Mouse (Mus musculus) midbrain, embryonic 11.5 days (tissue): Measurements from ENCODE around the gene Slc22a14. TPM values are rescaled to one million over a fixed set of nuclear protein-coding genes. Genes with fewer than 3 reads are reported as not detected.
"Not testable (repeated sequence)": the region's sequence is repeated elsewhere in the genome, so short reads cannot be mapped to it uniquely, and the experiment has no call there.

ENCODE experiments used
- ATAC-seq: fragments of 200-750 bp; cut with Nextera tagmentation; 2 replicates; pipeline ENCODE4 v1.8.0; 2017; ENCODE audit warnings: moderate TSS enrichment, moderate library complexity; ENCODE audit not compliant: low FRiP score
- DNase-seq: peaks from one replicate; pipeline ENCODE4 v3.0.0; 2015; ENCODE audit warnings: low spot score; ENCODE audit errors: missing footprints
- H3K27ac ChIP-seq: fragments of 300-500 bp; sonication (generic); 2 replicates; pipeline ENCODE4 v1.5.1; 2014; ENCODE audit warnings: low read depth, low read length
- H3K27me3 ChIP-seq: fragments of 300-500 bp; sonication (generic); 2 replicates; pipeline ENCODE4 v1.6.1; 2014; ENCODE audit warnings: mild to moderate bottlenecking, low read length, moderate library complexity, mixed read lengths; ENCODE audit not compliant: control insufficient read depth, insufficient read depth
- H3K36me3 ChIP-seq: fragments of 300-500 bp; sonication (generic); 2 replicates; pipeline ENCODE4 v1.6.1; 2014; ENCODE audit warnings: mild to moderate bottlenecking, low read length, moderate library complexity, mixed read lengths; ENCODE audit not compliant: control insufficient read depth, insufficient read depth
- H3K4me1 ChIP-seq: fragments of 300-500 bp; sonication (generic); 2 replicates; pipeline ENCODE4 v1.6.1; 2014; ENCODE audit warnings: low read length; ENCODE audit not compliant: control insufficient read depth, insufficient read depth
- H3K4me2 ChIP-seq: fragments of 300-500 bp; sonication (generic); 2 replicates; pipeline ENCODE4 v1.6.1; 2014; ENCODE audit warnings: mild to moderate bottlenecking, moderate library complexity
- H3K4me3 ChIP-seq: fragments of 300-500 bp; sonication (generic); 2 replicates; pipeline ENCODE4 v1.5.1; 2014; ENCODE audit warnings: low read depth, low read length
- H3K9ac ChIP-seq: fragments of 300-500 bp; sonication (generic); 2 replicates; pipeline ENCODE4 v1.6.1; 2014; ENCODE audit warnings: low read length
- H3K9me3 ChIP-seq: fragments of 300-500 bp; sonication (generic); 2 replicates; pipeline ENCODE4 v1.6.1; 2016; ENCODE audit warnings: low read length; ENCODE audit not compliant: control insufficient read depth
- WGBS: fragments of 180-500 bp; shearing (Covaris S2); extraction: QIAGEN DNeasy Blood & Tissue Kit; methylation state at CpG from one replicate; pipeline ENCODE4 v1.1.7; 2014; 5-methylcytosine and 5-hydroxymethylcytosine counted together
- polyA plus RNA-seq: library from polyadenylated mRNA; unstranded; fragments of >200 nt; fragmentation: Nextera tagmentation; extraction: Ambion mirVana; gene quantifications from 2 replicates; pipeline ENCODE4 v1.2.1, GENCODE M21; 2014

Gene Slc22a14
- polyA plus RNA-seq, 1 experiment from 2014 or later = not detected

GRCm38 (mm10) chr9:119290791-119291190 lies 74.6 kb downstream of the Slc22a14 start:
- no peak for ATAC-seq
- H3K4me3 ChIP-seq = no peak overlapping the region
- H3K9ac ChIP-seq = no peak overlapping the region
- WGBS = 84% methylated on average over 3 of the region's 3 CpGs
- no peaks in the 10 kb centered on the region for H3K9me3 ChIP-seq
- no peaks in the 10 kb centered on the region for H3K27me3 ChIP-seq
- H3K36me3 ChIP-seq = 0 out of 2 replicates have a peak, but pooled peaks cover 3% of the 10 kb centered on the region
- no peak overlapping the region for H3K27ac ChIP-seq
- H3K4me2 ChIP-seq = no peak overlapping the region
- no peaks in the 10 kb centered on the region for H3K4me1 ChIP-seq
- no peak for DNase-seq

GRCm38 (mm10) chr9:119280894-119281682 lies 84.3 kb downstream of the Slc22a14 start:
- Histone ChIP-seq H3K4me3 (no peak overlapping the region), H3K4me2 (no peak overlapping the region), H3K9ac (no peak overlapping the region), H3K27ac (no peak overlapping the region), H3K27me3 (no peaks in the 10 kb centered on the region), H3K4me1 (no peaks in the 10 kb centered on the region), H3K9me3 (no peaks in the 10 kb centered on the region), H3K36me3 (no peaks in the 10 kb centered on the region)
- ATAC-seq (no peak), DNase-seq (no peak)
- WGBS = 93% methylated on average over 5 of the region's 5 CpGs

- no peak overlapping the region for H3K4me3 ChIP-seq
- no peaks in the 10 kb centered on the region for H3K36me3 ChIP-seq
- no peaks in the 10 kb centered on the region for H3K27me3 ChIP-seq
- DNase-seq (no peak), ATAC-seq (no peak)
- WGBS = 94% methylated on average over 5 of the region's 5 CpGs
- no peaks in the 10 kb centered on the region for H3K9me3 ChIP-seq
- H3K4me2 ChIP-seq = no peak overlapping the region
- no peak overlapping the region for H3K9ac ChIP-seq
- no peak overlapping the region for H3K27ac ChIP-seq
- no peaks in the 10 kb centered on the region for H3K4me1 ChIP-seq
These were observed 87.3 kb downstream of the Slc22a14 start for GRCm38 (mm10) chr9:119278031-119278430.

- H3K4me1 ChIP-seq = no peaks in the 10 kb centered on the region
- ATAC-seq = no peak
- no peak overlapping the region for H3K9ac ChIP-seq
- DNase-seq = no peak
- 91% methylated on average over 7 of the region's 7 CpGs for WGBS
- H3K4me3 ChIP-seq = no peak overlapping the region
- no peak overlapping the region for H3K27ac ChIP-seq
- no peak overlapping the region for H3K4me2 ChIP-seq
- no peaks in the 10 kb centered on the region for H3K27me3 ChIP-seq
- no peaks in the 10 kb centered on the region for H3K36me3 ChIP-seq
- no peaks in the 10 kb centered on the region for H3K9me3 ChIP-seq
These were observed 89.0 kb downstream of the Slc22a14 start for GRCm38 (mm10) chr9:119276321-119276720.

- not testable (repeated sequence) for H3K4me2 ChIP-seq, DNase-seq, ATAC-seq, H3K36me3 ChIP-seq, H3K4me1 ChIP-seq, H3K27ac ChIP-seq, H3K9me3 ChIP-seq, H3K9ac ChIP-seq, H3K4me3 ChIP-seq, H3K27me3 ChIP-seq
- 96% methylated on average over 5 of the region's 5 CpGs for WGBS
These were observed 90.5 kb downstream of the Slc22a14 start for GRCm38 (mm10) chr9:119274814-119275213.

GRCm38 (mm10) chr9:119271496-119271895 lies 93.9 kb downstream of the Slc22a14 start:
- Histone ChIP-seq H3K4me1 (no peaks in the 10 kb centered on the region), H3K9ac (no peak overlapping the region), H3K4me2 (no peak overlapping the region), H3K4me3 (no peak overlapping the region), H3K36me3 (peaks cover 2% of the 10 kb centered on the region), H3K27me3 (no peaks in the 10 kb centered on the region), H3K27ac (no peak overlapping the region), H3K9me3 (no peaks in the 10 kb centered on the region)
- ATAC-seq = no peak
- no peak for DNase-seq
- 83% methylated on average over 4 of the region's 4 CpGs for WGBS

- no peak for ATAC-seq
- H3K36me3 ChIP-seq = peaks cover 2% of the 10 kb centered on the region
- 96% methylated on average over 11 of the region's 11 CpGs for WGBS
These were observed 96.7 kb downstream of the Slc22a14 start for GRCm38 (mm10) chr9:119268588-119269145.

GRCm38 (mm10) chr9:119268120-119268519 lies 97.2 kb downstream of the Slc22a14 start:
- H3K27ac ChIP-seq = no peak overlapping the region
- H3K27me3 ChIP-seq = no peaks in the 10 kb centered on the region
- H3K4me1 ChIP-seq = no peaks in the 10 kb centered on the region
- H3K4me3 ChIP-seq = no peak overlapping the region
- WGBS = 93% methylated on average over 6 of the region's 6 CpGs
- H3K4me2 ChIP-seq = no peak overlapping the region
- no peak overlapping the region for H3K9ac ChIP-seq
- DNase-seq (no peak), ATAC-seq (no peak)
- H3K9me3 ChIP-seq = no peaks in the 10 kb centered on the region
- peaks cover 2% of the 10 kb centered on the region for H3K36me3 ChIP-seq

More at GRCm38 (mm10) chr9:119268588-119269145, 96.7 kb downstream of the Slc22a14 start:
- no peaks in the 10 kb centered on the region for H3K4me1 ChIP-seq
- no peak overlapping the region for H3K9ac ChIP-seq
- DNase-seq = no peak
- H3K4me2 ChIP-seq = no peak overlapping the region
- no peak overlapping the region for H3K27ac ChIP-seq
- no peaks in the 10 kb centered on the region for H3K9me3 ChIP-seq
- no peaks in the 10 kb centered on the region for H3K27me3 ChIP-seq
- no peak overlapping the region for H3K4me3 ChIP-seq

- not testable (repeated sequence) for H3K36me3 ChIP-seq, H3K4me2 ChIP-seq, ATAC-seq, H3K9me3 ChIP-seq, H3K27ac ChIP-seq, DNase-seq, H3K4me3 ChIP-seq, H3K4me1 ChIP-seq, H3K9ac ChIP-seq, H3K27me3 ChIP-seq
- WGBS = 90% methylated on average over 5 of the region's 5 CpGs
These were observed 99.3 kb downstream of the Slc22a14 start for GRCm38 (mm10) chr9:119266121-119266395.
